Mouse (Mus musculus) heart, postnatal 36 days (tissue): ENCODE measurements at regions not wholly inside any gene's neighbourhood (a gene's known extent, or its start where the extent isn't known, plus 50 kb on each side); places are given as distances from the start of the nearest gene placed in this dataset.

Experiments
- DNase-seq, 2 experiments: peaks; one replicate each; pipeline ENCODE4 v3.0.0; 2021 to 2022
- intact Hi-C: fragments of 180-260 bp; cut with DNase I; formaldehyde crosslinking; loops from one replicate; pipeline ENCODE4 v1.15.1; 2025
- microRNA-seq, 2 experiments: library from miRNA; unstranded; fragments of <30 nt; microRNA quantifications; one replicate each; pipeline ENCODE4 v1.2.0; 2021; ENCODE audit warnings: borderline number of aligned reads in 2 of 2

- intact Hi-C loops = no loop called here
- no peak for DNase-seq
Measured at GRCm38 (mm10) chr14:64592706-64593320, 488.7 kb downstream of the Prss52 start.

- intact Hi-C loops = no loop called here
- DNase-seq = no peak
Measured at GRCm38 (mm10) chr14:64593564-64593963, 489.5 kb downstream of the Prss52 start.

GRCm38 (mm10) chr14:64594021-64594561 is 490.0 kb downstream of the Prss52 start:
- no peak for DNase-seq
- intact Hi-C loops = no loop called here

GRCm38 (mm10) chr14:64594811-64595522 is 490.9 kb downstream of the Prss52 start:
- no peak for DNase-seq
- intact Hi-C loops = no loop called here

- no peak for DNase-seq
- intact Hi-C loops = no loop called here
Measured at GRCm38 (mm10) chr14:64595523-64595889, 491.4 kb downstream of the Prss52 start.

- no peak for DNase-seq
- intact Hi-C loops = no loop called here
Measured at GRCm38 (mm10) chr14:64595891-64596290, 491.8 kb downstream of the Prss52 start.

- no peak for DNase-seq
Measured at GRCm38 (mm10) chr14:64597218-64597617, 493.1 kb downstream of the Prss52 start.

More at GRCm38 (mm10) chr14:64597218-64597617, 493.1 kb downstream of the Prss52 start:
- intact Hi-C loops = no loop called here

Small RNA genes lying in the stretch of these regions (microRNA-seq; reads per million reads assigned to microRNA genes)
- gene Mir124a-1 (0 reads per million in 2 experiments), gene Mir3078 (0 reads per million in 2 experiments)
